Comparison of ENCODE assay signal across 8 mouse cellular contexts in genomic region chr4:121015268-121015659, GRCm38 (mm10). TPM values are rescaled to one million over a fixed set of nuclear protein-coding genes. Genes with fewer than 3 reads are reported as not detected.
DNase-seq lines count a peak whose midpoint lies in the region; ATAC-seq and TF ChIP-seq lines count a peak whose summit lies in the region.

No protein-coding gene starts in this region.

- peak overlapping the region; percentile 94 for H3K4me2 ChIP-seq in heart, embryonic 13.5 days
- peak overlapping the region; percentile 79; the same call in 1 of the 2 replicates for H3K4me2 ChIP-seq in limb, embryonic 14.5 days (replicated peaks; ENCODE audit: low read depth, low read length, severe bottlenecking)

- H3K9me3 ChIP-seq in heart, embryonic 13.5 days = no peaks in the 10 kb centered on the region
- no peaks in the 10 kb centered on the region for H3K9me3 ChIP-seq in limb, embryonic 14.5 days (ENCODE audit: control insufficient read depth, low read length)

- no peak overlapping the region for H3K27ac ChIP-seq in heart, embryonic 13.5 days (replicated peaks)
- peak overlapping the region; percentile 77 for H3K27ac ChIP-seq in spleen, adult 2 months (ENCODE audit: insufficient read depth, low read length)
- H3K27ac ChIP-seq in limb, embryonic 14.5 days (replicated peaks; ENCODE audit: low read depth, low read length) = no peak overlapping the region

- ATAC-seq in heart, embryonic 13.5 days (ENCODE audit: extremely low read depth, insufficient number of reproducible peaks, low FRiP score, low TSS enrichment) = no peak
- no peak for ATAC-seq in limb, embryonic 14.5 days (ENCODE audit: low FRiP score, low read depth)

- no peaks in the 10 kb centered on the region for H3K36me3 ChIP-seq in heart, embryonic 13.5 days
- no peaks in the 10 kb centered on the region for H3K36me3 ChIP-seq in spleen, adult 2 months (ENCODE audit: control insufficient read depth, insufficient read depth, low read length)
- no peaks in the 10 kb centered on the region for H3K36me3 ChIP-seq in limb, embryonic 14.5 days (ENCODE audit: control insufficient read depth, insufficient read depth, low read length)

- H3K9ac ChIP-seq in heart, embryonic 13.5 days = peak overlapping the region; percentile 94
- H3K9ac ChIP-seq in limb, embryonic 14.5 days (ENCODE audit: low read depth, low read length, severe bottlenecking) = no peak overlapping the region

- intact Hi-C loops in heart, postnatal 25 days (cut with DNase I) = loop anchor here (2.0 to 5.0 kb wide), 3 partner anchors 28 to 1783 kb away; partner anchors contain the start of genes AU022252, P3h1 and Rlf

- TF ChIP-seq CTCF in spleen, adult 2 months (IDR thresholded peaks at IDR 0.05; ENCODE audit: extremely low read depth, insufficient read depth, insufficient read length, insufficient replicate concordance) = no peak

- TF ChIP-seq POLR2A in spleen, adult 2 months (IDR thresholded peaks at IDR 0.05; ENCODE audit: low read depth, low read length) = no peak
- TF ChIP-seq POLR2A in limb, embryonic 14.5 days (IDR thresholded peaks at IDR 0.05; ENCODE audit: borderline replicate concordance, extremely low read depth, insufficient read depth, insufficient read length) = no peak

- DNase-seq in heart, postnatal 25 days (ENCODE audit: low spot score) = no peak
- DNase-seq in spleen, adult 2 months (ENCODE audit: low read depth in 1 of 2, low spot score in 2 of 2) = no peak
- DNase-seq in spleen, postnatal 4 days (ENCODE audit: low spot score in 2 of 2) = no peak
- DNase-seq in limb, embryonic 14.5 days (ENCODE audit: low spot score) = no peak
- DNase-seq in adrenal gland, adult (ENCODE audit: inconsistent age in 2 of 2, low spot score in 1 of 2) = no peak
- DNase-seq in left cerebral cortex, adult 11 months (ENCODE audit: low spot score) = no peak
- DNase-seq in thymus, postnatal 25 days = no peak

- H3K4me3 ChIP-seq in heart, embryonic 13.5 days = peak overlapping the region; percentile 94
- peak overlapping the region; percentile 99 for H3K4me3 ChIP-seq in spleen, adult 2 months (ENCODE audit: extremely low read depth, insufficient read depth, insufficient read length)
- no peak overlapping the region for H3K4me3 ChIP-seq in limb, embryonic 14.5 days (replicated peaks; ENCODE audit: low read length)

- WGBS in heart, embryonic 13.5 days = 73% methylated on average over 7 of the region's 7 CpGs
- 27% methylated on average over 7 of the region's 7 CpGs for WGBS in spleen, adult 2 months
- 82% methylated on average over 7 of the region's 7 CpGs for WGBS in limb, embryonic 14.5 days

- peaks cover 55% of the 10 kb centered on the region for H3K4me1 ChIP-seq in heart, embryonic 13.5 days
- peaks cover 17% of the 10 kb centered on the region; the same call in 1 of the 2 replicates for H3K4me1 ChIP-seq in spleen, adult 2 months (ENCODE audit: control insufficient read depth, insufficient read depth, insufficient read length)
- H3K4me1 ChIP-seq in limb, embryonic 14.5 days (ENCODE audit: control insufficient read depth, insufficient read depth, low read length) = peaks cover 17% of the 10 kb centered on the region

- H3K27me3 ChIP-seq in heart, embryonic 13.5 days (replicated peaks) = no peaks in the 10 kb centered on the region
- H3K27me3 ChIP-seq in spleen, adult 2 months (ENCODE audit: control insufficient read depth, insufficient read depth, low read length) = no peaks in the 10 kb centered on the region
- no peaks in the 10 kb centered on the region for H3K27me3 ChIP-seq in limb, embryonic 14.5 days (ENCODE audit: control insufficient read depth, insufficient read depth, low read length)

RNA-seq across cellular contexts. Expression of gene Smap2, which starts 1.8 kb away (rescaled TPM):
- 11.5 and 12.3 TPM in 2 replicates for polyA plus RNA-seq in heart, embryonic 13.5 days (2015; fragmentation: Nextera tagmentation; extraction: Ambion mirVana)
- total RNA-seq in heart, postnatal 25 days (2021) = 10 to 100 TPM; 42.2 to 42.4 TPM
- polyA plus RNA-seq in spleen, adult 2 months (2012; rRNA removed) = 63.7 and 71.5 TPM in 2 replicates
- 19.8 and 21.7 TPM in 2 replicates for polyA plus RNA-seq in limb, embryonic 14.5 days (2012; rRNA removed)
- polyA plus RNA-seq in limb, embryonic 14.5 days (2014; fragmentation: Nextera tagmentation; extraction: Ambion mirVana) = 17.3 and 19.7 TPM in 2 replicates

RNA-seq across cellular contexts. Expression of gene Col9a2, which starts 23.9 kb away (rescaled TPM):
- 7.9 and 8.4 TPM in 2 replicates for polyA plus RNA-seq in heart, embryonic 13.5 days (2015; fragmentation: Nextera tagmentation; extraction: Ambion mirVana)
- not detected for total RNA-seq in heart, postnatal 25 days (2021)
- 0.02 and 0.06 TPM in 2 replicates for polyA plus RNA-seq in spleen, adult 2 months (2012; rRNA removed)
- 248 and 256 TPM in 2 replicates for polyA plus RNA-seq in limb, embryonic 14.5 days (2012; rRNA removed)
- 83.8 and 87.5 TPM in 2 replicates for polyA plus RNA-seq in limb, embryonic 14.5 days (2014; fragmentation: Nextera tagmentation; extraction: Ambion mirVana)
